Mouse (Mus musculus) CH12.LX (cell line): ENCODE measurements around the gene Zfp964.

Experiments used
- CTCF ChIP-seq, 2 experiments: IDR thresholded peaks in 1 of 2; conservative IDR thresholded peaks in 1 of 2; 2 replicates each; pipeline ENCODE4 v1.5.1; 2011 to 2012; ENCODE audit warnings: low read depth in 2 of 2, low read length in 2 of 2, improper control_type of control experiment in 1 of 2, inconsistent platforms in 1 of 2, mild to moderate bottlenecking in 1 of 2, moderate library complexity in 1 of 2
- ELF1 ChIP-seq: IDR thresholded peaks from 2 replicates; pipeline ENCODE4 v1.6.1; 2014; ENCODE audit warnings: low read depth, mild to moderate bottlenecking, inconsistent platforms, low read length, improper control_type of control experiment
- EP300 ChIP-seq: IDR thresholded peaks from 2 replicates; pipeline ENCODE4 v1.6.1; 2011; ENCODE audit warnings: low read length, improper control_type of control experiment
- ETS1 ChIP-seq: conservative IDR thresholded peaks from 2 replicates; pipeline ENCODE4 v1.6.1; 2012; ENCODE audit warnings: low read depth, mild to moderate bottlenecking, inconsistent platforms, low read length, improper control_type of control experiment, moderate library complexity
- HCFC1 ChIP-seq: IDR thresholded peaks from 2 replicates; pipeline ENCODE4 v1.6.1; 2012; ENCODE audit warnings: low read depth, mild to moderate bottlenecking, inconsistent platforms, low read length, improper control_type of control experiment
- IRF4 ChIP-seq: IDR thresholded peaks from 2 replicates; pipeline ENCODE4 v1.6.1; 2014; ENCODE audit warnings: low read depth, mild to moderate bottlenecking, inconsistent platforms, low read length, improper control_type of control experiment
- MAZ ChIP-seq: IDR thresholded peaks from 2 replicates; pipeline ENCODE4 v1.6.1; 2012; ENCODE audit warnings: low read depth, mild to moderate bottlenecking, inconsistent platforms, low read length, improper control_type of control experiment, moderate library complexity
- NRF1 ChIP-seq: IDR thresholded peaks from 2 replicates; pipeline ENCODE4 v1.6.1; 2014; ENCODE audit warnings: low read depth, mild to moderate bottlenecking, inconsistent platforms, low read length, improper control_type of control experiment, moderate library complexity
- PAX5 ChIP-seq: IDR thresholded peaks from 2 replicates; pipeline ENCODE4 v1.6.1; 2012; ENCODE audit warnings: low read length, inconsistent platforms, mixed read lengths
- POLR2A ChIP-seq: IDR thresholded peaks from 2 replicates; pipeline ENCODE4 v1.6.1; 2011; ENCODE audit warnings: low read depth, mild to moderate bottlenecking, improper control_type of control experiment, low read length
- RAD21 ChIP-seq: IDR thresholded peaks from 2 replicates; pipeline ENCODE4 v1.6.1; 2011; ENCODE audit warnings: low read depth, mild to moderate bottlenecking, low read length, improper control_type of control experiment, moderate library complexity
- USF1 ChIP-seq: IDR thresholded peaks from 2 replicates; pipeline ENCODE4 v1.6.1; 2014; ENCODE audit warnings: low read depth, mild to moderate bottlenecking, inconsistent platforms, low read length, improper control_type of control experiment
- ZKSCAN1 ChIP-seq: IDR thresholded peaks from 2 replicates; pipeline ENCODE4 v1.6.1; 2012; ENCODE audit warnings: low read depth, inconsistent platforms, low read length, improper control_type of control experiment, borderline replicate concordance
- ZNF384 ChIP-seq: IDR thresholded peaks from 2 replicates; pipeline ENCODE4 v1.6.1; 2012; ENCODE audit warnings: low read depth, low read length, improper control_type of control experiment, inconsistent platforms

DNA sequence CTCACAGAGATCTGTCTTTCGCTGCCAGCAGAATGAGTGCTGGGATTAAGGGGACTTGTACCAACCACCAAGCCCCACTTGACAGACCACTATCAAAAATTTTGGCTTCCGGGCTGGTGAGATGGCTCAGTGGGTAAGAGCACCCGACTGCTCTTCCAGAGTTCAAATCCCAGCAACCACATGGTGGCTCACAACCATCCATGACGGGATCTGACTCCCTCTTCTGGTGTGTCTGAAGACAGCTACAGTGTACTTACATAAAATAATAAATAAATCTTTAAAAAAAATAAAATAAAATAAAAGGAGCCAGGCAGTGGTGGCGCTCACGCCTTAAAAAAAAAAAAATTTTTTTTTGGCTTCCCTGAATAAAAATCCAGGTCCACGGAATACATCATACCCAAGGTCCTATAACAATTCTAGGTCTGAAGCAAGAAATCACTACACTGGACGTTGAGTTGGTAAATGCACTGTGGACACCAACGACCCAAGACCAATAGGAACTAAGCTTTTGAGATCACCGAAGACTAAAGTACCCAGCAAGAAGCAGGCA lies 396 bp upstream of the Zfp964 start:
- peak; percentile 52; the same call in 1 of the 2 replicates for TF ChIP-seq ZNF384
- no peak for TF ChIP-seq POLR2A
- TF ChIP-seq ETS1: no peak
- no peak for TF ChIP-seq CTCF (conservative IDR thresholded peaks at IDR 0.05 in 1 of 2, IDR thresholded peaks at IDR 0.05 in 1 of 2; ENCODE audit: low read depth in 2 of 2, low read length in 2 of 2)
- no peak for TF ChIP-seq NRF1
- no peak for TF ChIP-seq HCFC1
- TF ChIP-seq EP300: no peak
- TF ChIP-seq IRF4: no peak
- TF ChIP-seq USF1: no peak
- TF ChIP-seq ZKSCAN1: no peak
- TF ChIP-seq MAZ: no peak
- no peak for TF ChIP-seq ELF1
- TF ChIP-seq PAX5: no peak
- TF ChIP-seq RAD21: no peak
